Mouse (Mus musculus): ENCODE data around the gene Mfsd5. TPM values are rescaled to one million over a fixed set of nuclear protein-coding genes. Genes with fewer than 3 reads are reported as not detected.
A peak's percentile ranks its signal among the peaks of the same experiment; 100 is the strongest.

Gene Mfsd5
- polyA plus RNA-seq (2012; rRNA removed) = 57.8 and 79.8 TPM in 2 replicates

DNA sequence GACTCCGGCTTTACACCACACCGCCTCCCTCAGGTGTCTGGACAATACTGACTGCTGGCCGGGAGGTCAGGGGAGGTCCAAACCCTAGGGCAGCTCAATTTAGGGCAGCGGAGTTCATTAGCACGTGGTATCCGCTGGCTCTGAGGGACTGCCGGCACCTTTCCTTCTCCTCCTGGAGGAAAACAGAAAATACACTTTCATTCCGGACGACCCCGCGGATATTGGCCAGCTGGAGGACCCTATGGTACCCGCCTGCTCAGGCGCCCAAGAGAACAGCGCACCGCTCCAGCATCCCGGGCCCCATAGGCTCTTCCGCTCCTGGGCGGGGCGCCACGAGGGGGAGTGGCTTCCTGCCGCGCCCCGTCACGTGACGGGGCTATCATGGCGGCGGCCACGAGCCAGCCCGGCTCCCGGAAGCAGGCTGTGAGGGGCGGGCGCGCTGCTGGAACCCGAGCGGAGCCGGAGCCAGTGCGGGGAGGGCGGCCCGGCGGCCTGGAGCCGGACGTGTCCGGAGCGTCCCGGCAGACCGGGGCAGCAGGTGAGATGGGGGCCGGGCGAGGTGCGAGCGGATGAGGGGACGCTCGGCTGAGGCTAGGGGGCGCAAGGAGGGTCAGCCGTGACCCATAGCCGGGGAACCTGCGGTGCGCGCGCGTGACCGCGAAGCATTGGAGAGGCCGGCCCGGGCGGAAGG is at the start of gene Mfsd5:
Gene Mfsd5 (plus strand): TSS at position 363 of the 691 bp plus-strand sequence.
- DNase-seq (ENCODE audit: low read depth in 1 of 2, low spot score in 2 of 2) = peak; percentile 76 to 77
- Histone ChIP-seq H3K27ac (ENCODE audit: insufficient read depth, low read length) (peak within 1 kb of the TSS; percentile 80), H3K4me3 (ENCODE audit: extremely low read depth, insufficient read depth, insufficient read length) (peak within 1 kb of the TSS; percentile 92), H3K27me3 (ENCODE audit: control insufficient read depth, insufficient read depth, low read length) (no peaks in the 10 kb centered on the region), H3K4me1 (ENCODE audit: control insufficient read depth, insufficient read depth, insufficient read length) (peaks cover 11% of the 10 kb centered on the region), H3K36me3 (ENCODE audit: control insufficient read depth, insufficient read depth, low read length) (peaks cover 4% of the 10 kb centered on the region; the same call in 1 of the 2 replicates)
- TF ChIP-seq CTCF (IDR thresholded peaks at IDR 0.05; ENCODE audit: extremely low read depth, insufficient read depth, insufficient read length, insufficient replicate concordance) (no peak), POLR2A (IDR thresholded peaks at IDR 0.05; ENCODE audit: low read depth, low read length) (peak; percentile 83)
- 1% methylated on average over 65 of the region's 65 CpGs for WGBS

DNA sequence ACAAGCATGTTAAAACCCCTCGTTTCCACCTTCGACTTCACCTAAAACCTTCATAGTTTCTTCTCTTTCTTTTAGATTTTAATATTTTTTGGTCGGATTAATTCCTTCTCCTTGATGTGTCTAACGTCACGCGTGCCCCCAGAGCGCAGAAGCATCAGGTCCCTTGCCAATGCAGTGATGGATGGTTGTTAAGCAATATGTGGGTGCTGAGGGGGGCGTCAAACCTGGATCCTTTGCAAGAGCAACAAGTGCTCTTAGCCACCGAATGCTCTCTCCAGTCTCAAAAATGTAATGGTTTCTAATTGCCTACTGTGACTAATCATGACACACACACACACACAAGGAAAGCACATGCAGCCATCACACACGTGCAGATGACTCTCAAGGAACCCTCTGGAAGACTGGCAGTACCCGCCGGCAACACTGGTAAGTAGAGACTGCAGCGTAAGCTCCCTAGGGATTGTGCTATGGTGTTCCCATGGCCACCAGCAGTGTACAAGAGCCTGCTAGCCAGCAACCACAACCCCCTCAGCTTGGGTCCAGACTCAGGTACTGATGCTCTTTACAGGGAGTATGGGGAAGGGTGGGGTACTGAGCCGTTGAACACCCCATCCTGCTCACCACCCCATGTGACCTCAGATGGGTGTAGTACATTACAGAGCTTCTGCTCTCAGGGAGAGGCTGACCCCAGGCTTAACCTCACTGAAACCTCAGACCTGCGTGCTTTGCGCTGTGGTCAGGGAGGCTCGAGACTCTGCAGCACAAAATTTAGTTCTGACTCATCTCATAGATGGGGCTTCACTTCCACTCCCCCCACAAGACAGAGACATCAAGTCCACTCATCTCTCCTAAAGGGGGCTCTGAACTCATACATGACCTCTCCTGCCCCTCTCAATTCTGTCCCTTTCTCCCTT is 48.6 kb upstream of the Mfsd5 start:
- WGBS = 56% methylated on average over 17 of the region's 17 CpGs
- no peak for TF ChIP-seq CTCF (IDR thresholded peaks at IDR 0.05; ENCODE audit: extremely low read depth, insufficient read depth, insufficient read length, insufficient replicate concordance)
- TF ChIP-seq POLR2A (IDR thresholded peaks at IDR 0.05; ENCODE audit: low read depth, low read length) = no peak
- peak in 1 of 2 experiments; percentile 56 for DNase-seq (ENCODE audit: low read depth in 1 of 2, low spot score in 2 of 2)
- Histone ChIP-seq H3K4me1 (ENCODE audit: control insufficient read depth, insufficient read depth, insufficient read length) (peaks cover 42% of the 10 kb centered on the region), H3K36me3 (ENCODE audit: control insufficient read depth, insufficient read depth, low read length) (0 out of 2 replicates have a peak, but pooled peaks cover 4% of the 10 kb centered on the region), H3K27me3 (ENCODE audit: control insufficient read depth, insufficient read depth, low read length) (no peaks in the 10 kb centered on the region), H3K4me3 (ENCODE audit: extremely low read depth, insufficient read depth, insufficient read length) (peak overlapping the region; percentile 69), H3K27ac (ENCODE audit: insufficient read depth, low read length) (peak overlapping the region; percentile 84)

DNA sequence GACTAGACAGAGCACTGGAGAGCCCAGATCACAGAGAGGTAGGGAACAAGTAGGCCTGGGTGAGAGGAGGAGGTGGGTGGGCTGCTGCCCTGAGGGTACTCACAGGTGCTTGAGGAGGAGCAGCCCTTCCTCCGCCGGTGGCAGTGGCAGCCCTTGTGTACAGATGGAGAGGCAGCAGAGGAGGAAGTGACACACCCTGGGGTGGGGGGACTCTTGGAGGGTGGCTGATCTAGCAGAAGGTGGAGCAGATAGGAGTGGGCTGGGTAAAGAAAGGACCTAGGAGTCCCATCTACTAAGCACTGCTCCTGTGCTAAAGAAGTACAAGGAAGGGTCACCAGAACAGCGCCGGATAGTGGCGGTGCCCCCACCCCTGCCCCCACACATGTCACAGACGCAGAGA is 47.5 kb upstream of the Mfsd5 start, which contains the start of gene Itgb7:
Gene Itgb7 (minus strand): TSS at position 197 of the 400 bp plus-strand sequence.
- Histone ChIP-seq H3K27me3 (ENCODE audit: control insufficient read depth, insufficient read depth, low read length) (no peaks in the 10 kb centered on the region), H3K4me1 (ENCODE audit: control insufficient read depth, insufficient read depth, insufficient read length) (peaks cover 40% of the 10 kb centered on the region), H3K27ac (ENCODE audit: insufficient read depth, low read length) (peak within 1 kb of the TSS; percentile 84), H3K4me3 (ENCODE audit: extremely low read depth, insufficient read depth, insufficient read length) (peak within 1 kb of the TSS; percentile 69), H3K36me3 (ENCODE audit: control insufficient read depth, insufficient read depth, low read length) (0 out of 2 replicates have a peak, but pooled peaks cover 4% of the 10 kb centered on the region)
- WGBS = 8% methylated on average over 6 of the region's 6 CpGs
- peak; percentile 62; the same call in 1 of the 2 replicates for TF ChIP-seq POLR2A (IDR thresholded peaks at IDR 0.05; ENCODE audit: low read depth, low read length)
- TF ChIP-seq CTCF (IDR thresholded peaks at IDR 0.05; ENCODE audit: extremely low read depth, insufficient read depth, insufficient read length, insufficient replicate concordance) = no peak
- DNase-seq (ENCODE audit: low read depth in 1 of 2, low spot score in 2 of 2) = peak in 1 of 2 experiments; percentile 81

GRCm38 (mm10) chr15:102232764-102233163 is 46.5 kb upstream of the Mfsd5 start:
- Histone ChIP-seq H3K36me3 (ENCODE audit: control insufficient read depth, insufficient read depth, low read length) (no peaks in the 10 kb centered on the region), H3K4me3 (ENCODE audit: extremely low read depth, insufficient read depth, insufficient read length) (no peak overlapping the region), H3K27me3 (ENCODE audit: control insufficient read depth, insufficient read depth, low read length) (no peaks in the 10 kb centered on the region), H3K27ac (ENCODE audit: insufficient read depth, low read length) (no peak overlapping the region), H3K4me1 (ENCODE audit: control insufficient read depth, insufficient read depth, insufficient read length) (peaks cover 40% of the 10 kb centered on the region)
- DNase-seq (ENCODE audit: low read depth in 1 of 2, low spot score in 2 of 2) = no peak
- WGBS = 90% methylated on average over 7 of the region's 7 CpGs
- TF ChIP-seq CTCF (IDR thresholded peaks at IDR 0.05; ENCODE audit: extremely low read depth, insufficient read depth, insufficient read length, insufficient replicate concordance) (no peak), POLR2A (IDR thresholded peaks at IDR 0.05; ENCODE audit: low read depth, low read length) (no peak)

- Histone ChIP-seq H3K36me3 (ENCODE audit: control insufficient read depth, insufficient read depth, low read length) (no peaks in the 10 kb centered on the region), H3K27me3 (ENCODE audit: control insufficient read depth, insufficient read depth, low read length) (no peaks in the 10 kb centered on the region), H3K4me1 (ENCODE audit: control insufficient read depth, insufficient read depth, insufficient read length) (peaks cover 40% of the 10 kb centered on the region), H3K4me3 (ENCODE audit: extremely low read depth, insufficient read depth, insufficient read length) (no peak overlapping the region; the same call in 1 of the 2 replicates), H3K27ac (ENCODE audit: insufficient read depth, low read length) (peak overlapping the region; percentile 68)
- 0% methylated on average over 2 of the region's 2 CpGs for WGBS
- peak in 1 of 2 experiments; percentile 56 for DNase-seq (ENCODE audit: low read depth in 1 of 2, low spot score in 2 of 2)
- TF ChIP-seq CTCF (IDR thresholded peaks at IDR 0.05; ENCODE audit: extremely low read depth, insufficient read depth, insufficient read length, insufficient replicate concordance) (no peak), POLR2A (IDR thresholded peaks at IDR 0.05; ENCODE audit: low read depth, low read length) (no peak)
These were observed 45.4 kb upstream of the Mfsd5 start for GRCm38 (mm10) chr15:102233896-102234295.

DNA sequence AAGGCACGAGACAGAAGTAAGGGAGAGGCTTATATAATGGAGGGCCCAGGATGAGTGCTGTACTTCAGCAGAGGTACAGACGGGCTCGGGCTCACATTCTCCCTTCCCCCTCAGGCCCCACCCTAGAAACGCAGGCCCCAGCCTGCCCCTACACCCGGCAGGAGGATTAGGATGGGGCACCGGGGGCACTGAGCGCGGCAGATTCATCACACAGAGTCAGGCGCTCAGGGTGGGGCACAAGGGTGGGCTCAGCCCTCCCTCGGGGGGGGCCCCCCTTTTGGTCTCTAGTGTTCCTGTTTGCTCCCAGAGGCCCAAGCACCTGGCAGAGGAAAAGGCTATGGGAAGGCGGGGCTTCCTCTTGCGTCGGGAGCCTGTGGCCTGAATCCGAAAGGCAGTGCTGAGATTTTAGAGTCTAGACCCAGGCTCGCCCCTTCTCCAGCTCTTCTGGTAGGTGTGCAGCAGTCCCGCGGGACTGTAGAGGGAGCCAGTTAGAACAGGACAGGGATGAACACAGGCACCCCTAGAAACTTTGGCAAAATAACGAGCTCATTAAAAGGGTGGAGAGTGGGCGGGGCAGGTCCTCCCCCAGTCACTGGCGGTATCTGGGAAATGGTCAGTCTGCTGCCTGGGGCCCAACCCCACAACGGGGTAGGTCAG is 43.8 kb upstream of the Mfsd5 start:
- DNase-seq (ENCODE audit: low read depth in 1 of 2, low spot score in 2 of 2) = no peak
- no peaks in the 10 kb centered on the region for H3K27me3 ChIP-seq (ENCODE audit: control insufficient read depth, insufficient read depth, low read length)
- TF ChIP-seq POLR2A (IDR thresholded peaks at IDR 0.05; ENCODE audit: low read depth, low read length) (no peak), CTCF (IDR thresholded peaks at IDR 0.05; ENCODE audit: extremely low read depth, insufficient read depth, insufficient read length, insufficient replicate concordance) (no peak)
- H3K27ac ChIP-seq (ENCODE audit: insufficient read depth, low read length) = peak overlapping the region; percentile 38
- H3K4me3 ChIP-seq (ENCODE audit: extremely low read depth, insufficient read depth, insufficient read length) = peak overlapping the region; percentile 14; the same call in 1 of the 2 replicates
- 21% methylated on average over 21 of the region's 21 CpGs for WGBS
- H3K4me1 ChIP-seq (ENCODE audit: control insufficient read depth, insufficient read depth, insufficient read length) = peaks cover 40% of the 10 kb centered on the region
- no peaks in the 10 kb centered on the region for H3K36me3 ChIP-seq (ENCODE audit: control insufficient read depth, insufficient read depth, low read length)
